Mouse (Mus musculus) mature B cell (primary cell): ENCODE data around the gene Efhd1.

Experiments used
- in situ Hi-C: fragments of 300-500 bp; cut with MboI; formaldehyde crosslinking; loops from 2 replicates; pipeline ENCODE4 v1.14.3; 2019

Efhd1 gene

GRCm38 (mm10) chr1:87270204-87270603 lies 6.0 kb downstream of the Efhd1 start:
- in situ Hi-C loops = no loop called here

GRCm38 (mm10) chr1:87270641-87271467 lies 6.7 kb downstream of the Efhd1 start:
- in situ Hi-C loops = no loop called here

GRCm38 (mm10) chr1:87271596-87271995 lies 7.4 kb downstream of the Efhd1 start:
- in situ Hi-C loops = no loop called here

- in situ Hi-C loops = no loop called here
Observed at GRCm38 (mm10) chr1:87272462-87272861, 8.3 kb downstream of the Efhd1 start.

- in situ Hi-C loops = no loop called here
Observed at GRCm38 (mm10) chr1:87273514-87273942, 9.4 kb downstream of the Efhd1 start.

GRCm38 (mm10) chr1:87274134-87274533 lies 10.0 kb downstream of the Efhd1 start:
- in situ Hi-C loops = no loop called here

- in situ Hi-C loops = no loop called here
Observed at GRCm38 (mm10) chr1:87275151-87275550, 11.0 kb downstream of the Efhd1 start.

- in situ Hi-C loops = no loop called here
Observed at GRCm38 (mm10) chr1:87276056-87276455, 11.9 kb downstream of the Efhd1 start.

GRCm38 (mm10) chr1:87280281-87280680 lies 16.1 kb downstream of the Efhd1 start:
- in situ Hi-C loops = no loop called here

GRCm38 (mm10) chr1:87281599-87282412 lies 17.6 kb downstream of the Efhd1 start:
- in situ Hi-C loops = no loop called here

- in situ Hi-C loops = no loop called here
Observed at GRCm38 (mm10) chr1:87282413-87282788, 18.2 kb downstream of the Efhd1 start.

GRCm38 (mm10) chr1:87283410-87283960 lies 19.3 kb downstream of the Efhd1 start:
- in situ Hi-C loops = no loop called here

- in situ Hi-C loops = no loop called here
Observed at GRCm38 (mm10) chr1:87287105-87287504, 22.9 kb downstream of the Efhd1 start.

GRCm38 (mm10) chr1:87291416-87291815 lies 27.3 kb downstream of the Efhd1 start:
- in situ Hi-C loops = no loop called here

- in situ Hi-C loops = no loop called here
Observed at GRCm38 (mm10) chr1:87292420-87293190, 28.4 kb downstream of the Efhd1 start.

GRCm38 (mm10) chr1:87294063-87294710 lies 30.0 kb downstream of the Efhd1 start:
- in situ Hi-C loops = no loop called here

GRCm38 (mm10) chr1:87294951-87295350 lies 30.8 kb downstream of the Efhd1 start:
- in situ Hi-C loops = no loop called here

GRCm38 (mm10) chr1:87297346-87297925 lies 33.3 kb downstream of the Efhd1 start:
- in situ Hi-C loops = no loop called here

GRCm38 (mm10) chr1:87300360-87301286 lies 36.5 kb downstream of the Efhd1 start:
- in situ Hi-C loops = no loop called here

GRCm38 (mm10) chr1:87301971-87302370 lies 37.8 kb downstream of the Efhd1 start:
- in situ Hi-C loops = no loop called here
